Mouse (Mus musculus): ENCODE results near the gene Ccdc85b.

The Ccdc85b gene

GRCm38 (mm10) chr19:5455037-5455436 lies 2.7 kb downstream of the Ccdc85b start:
- no peak for DNase-seq

- no peak for DNase-seq
These were observed 5.9 kb downstream of the Ccdc85b start for GRCm38 (mm10) chr19:5451766-5452165.

GRCm38 (mm10) chr19:5449673-5450072 lies 8.0 kb downstream of the Ccdc85b start:
- no peak for DNase-seq

GRCm38 (mm10) chr19:5448354-5449150 lies 9.1 kb downstream of the Ccdc85b start:
- DNase-seq, result no peak

GRCm38 (mm10) chr19:5447515-5448353 lies 10.0 kb downstream of the Ccdc85b start, which contains the start of gene Fosl1:
Gene Fosl1, plus strand, starts transcription at chr19:5447547.
- DNase-seq, result peak; percentile 72

GRCm38 (mm10) chr19:5445747-5446146 lies 11.9 kb downstream of the Ccdc85b start:
- DNase-seq, result no peak

GRCm38 (mm10) chr19:5444954-5445353 lies 12.7 kb downstream of the Ccdc85b start:
- DNase-seq, result peak; percentile 3

- no peak for DNase-seq
These were observed 13.3 kb downstream of the Ccdc85b start for GRCm38 (mm10) chr19:5444371-5444908.

- no peak for DNase-seq
These were observed 23.7 kb downstream of the Ccdc85b start for GRCm38 (mm10) chr19:5433951-5434350.

- peak; percentile 58 for DNase-seq
These were observed 24.5 kb downstream of the Ccdc85b start for GRCm38 (mm10) chr19:5432992-5433852.

GRCm38 (mm10) chr19:5431911-5432464 lies 25.7 kb downstream of the Ccdc85b start:
- no peak for DNase-seq

- DNase-seq, result no peak
These were observed 27.3 kb downstream of the Ccdc85b start for GRCm38 (mm10) chr19:5430408-5430807.

GRCm38 (mm10) chr19:5429806-5430205 lies 27.9 kb downstream of the Ccdc85b start:
- DNase-seq, result peak; percentile 70

- no peak for DNase-seq
These were observed 28.5 kb downstream of the Ccdc85b start for GRCm38 (mm10) chr19:5429219-5429618.

GRCm38 (mm10) chr19:5428083-5428482 lies 29.6 kb downstream of the Ccdc85b start:
- DNase-seq, result no peak

GRCm38 (mm10) chr19:5426640-5427290 lies 30.9 kb downstream of the Ccdc85b start:
- peak; percentile 48 for DNase-seq

GRCm38 (mm10) chr19:5425906-5426565 lies 31.7 kb downstream of the Ccdc85b start:
- DNase-seq, result peak; percentile 74

- DNase-seq, result peak; percentile 90
These were observed 32.6 kb downstream of the Ccdc85b start, which contains the start of the genes Drap1 and AI837181 for GRCm38 (mm10) chr19:5424782-5425741. Gene Drap1, minus strand, starts transcription at chr19:5424979. Gene AI837181, plus strand, starts transcription at chr19:5425144.

GRCm38 (mm10) chr19:5424092-5424781 lies 33.5 kb downstream of the Ccdc85b start:
- DNase-seq, result peak; percentile 86
